Mouse (Mus musculus) embryonic facial prominence, embryonic 14.5 days (tissue): ENCODE results near the gene Dgkd. TPM values are rescaled to one million over a fixed set of nuclear protein-coding genes. Genes with fewer than 3 reads are reported as not detected.

ENCODE experiments used
- ATAC-seq: fragments of 200-750 bp; cut with Nextera tagmentation; 2 replicates; pipeline ENCODE4 v1.8.0; 2017; ENCODE audit warnings: low read depth, moderate number of reproducible peaks, moderate TSS enrichment
- DNase-seq: peaks from one replicate; pipeline ENCODE4 v3.0.0-alpha.2; 2015; ENCODE audit warnings: low spot score
- H3K27ac ChIP-seq: fragments of 300-500 bp; sonication (generic); replicated peaks from 2 replicates; pipeline ENCODE4 v1.5.1; 2014; ENCODE audit warnings: low read depth, mild to moderate bottlenecking, low read length, moderate library complexity
- H3K27me3 ChIP-seq: fragments of 300-500 bp; sonication (generic); replicated peaks from 2 replicates; pipeline ENCODE4 v1.6.1; 2014; ENCODE audit warnings: low read length; ENCODE audit not compliant: control insufficient read depth, insufficient read depth
- H3K36me3 ChIP-seq: fragments of 300-500 bp; sonication (generic); 2 replicates; pipeline ENCODE4 v1.6.1; 2014; ENCODE audit warnings: low read length, mixed read lengths; ENCODE audit not compliant: control insufficient read depth, insufficient read depth
- H3K4me1 ChIP-seq: fragments of 300-500 bp; sonication (generic); 2 replicates; pipeline ENCODE4 v1.6.1; 2014; ENCODE audit warnings: antibody characterized with exemption, low read length; ENCODE audit not compliant: control insufficient read depth, insufficient read depth
- H3K4me2 ChIP-seq: fragments of 300-500 bp; sonication (generic); 2 replicates; pipeline ENCODE4 v1.6.1; 2014; ENCODE audit warnings: low read depth, mild to moderate bottlenecking, low read length, moderate library complexity, mixed read lengths
- H3K4me3 ChIP-seq: fragments of 300-500 bp; sonication (generic); 2 replicates; pipeline ENCODE4 v1.5.1; 2014; ENCODE audit warnings: low read depth, mild to moderate bottlenecking, low read length
- H3K9ac ChIP-seq: fragments of 300-500 bp; sonication (generic); 2 replicates; pipeline ENCODE4 v1.6.1; 2014; ENCODE audit warnings: low read depth, mild to moderate bottlenecking, low read length, moderate library complexity, mixed read lengths
- H3K9me3 ChIP-seq: fragments of 300-500 bp; sonication (generic); 2 replicates; pipeline ENCODE4 v1.6.1; 2016; ENCODE audit warnings: low read length; ENCODE audit not compliant: control insufficient read depth
- WGBS: fragments of 180-500 bp; shearing (Covaris S2); extraction: QIAGEN DNeasy Blood & Tissue Kit; methylation state at CpG from one replicate; pipeline ENCODE4 v1.1.7; 2014; 5-methylcytosine and 5-hydroxymethylcytosine counted together
- polyA plus RNA-seq: library from polyadenylated mRNA; unstranded; fragments of >200 nt; fragmentation: Nextera tagmentation; extraction: Ambion mirVana; gene quantifications from 2 replicates; pipeline ENCODE4 v1.2.1, GENCODE M21; 2014

The Dgkd gene
- polyA plus RNA-seq, 1 experiment from 2014 or later = 31.7 TPM

GRCm38 (mm10) chr1:87840411-87841208 is 12.5 kb upstream of the Dgkd start:
- ATAC-seq = no peak
- no peak overlapping the region for H3K4me3 ChIP-seq
- H3K4me2 ChIP-seq = no peak overlapping the region
- no peak overlapping the region for H3K9ac ChIP-seq
- H3K36me3 ChIP-seq = no peaks in the 10 kb centered on the region
- no peaks in the 10 kb centered on the region for H3K27me3 ChIP-seq
- no peaks in the 10 kb centered on the region for H3K4me1 ChIP-seq
- WGBS = 60% methylated on average over 11 of the region's 11 CpGs
- 0 out of 2 replicates have a peak overlapping the region, but pooled peaks have one; percentile 4 for H3K27ac ChIP-seq
- DNase-seq = peak; percentile 57
- no peaks in the 10 kb centered on the region for H3K9me3 ChIP-seq

GRCm38 (mm10) chr1:87846801-87847474 is 6.1 kb upstream of the Dgkd start:
- ATAC-seq = peak; percentile 73
- 25% methylated on average over 2 of the region's 2 CpGs for WGBS
- peak overlapping the region; percentile 65 for H3K27ac ChIP-seq

GRCm38 (mm10) chr1:87847475-87848168 is 5.5 kb upstream of the Dgkd start:
- Histone ChIP-seq H3K27me3 (no peaks in the 10 kb centered on the region), H3K9ac (no peak overlapping the region), H3K36me3 (no peaks in the 10 kb centered on the region), H3K27ac (no peak overlapping the region), H3K9me3 (no peaks in the 10 kb centered on the region), H3K4me1 (no peaks in the 10 kb centered on the region), H3K4me3 (no peak overlapping the region), H3K4me2 (no peak overlapping the region)
- no peak for ATAC-seq
- no peak for DNase-seq
- 29% methylated on average over 4 of the region's 4 CpGs for WGBS

More at GRCm38 (mm10) chr1:87846801-87847474, 6.1 kb upstream of the Dgkd start:
- Histone ChIP-seq H3K27me3 (no peaks in the 10 kb centered on the region), H3K36me3 (no peaks in the 10 kb centered on the region), H3K4me2 (no peak overlapping the region), H3K4me1 (no peaks in the 10 kb centered on the region), H3K9ac (0 out of 2 replicates have a peak overlapping the region, but pooled peaks have one; percentile 2), H3K9me3 (no peaks in the 10 kb centered on the region), H3K4me3 (no peak overlapping the region)
- DNase-seq = peak; percentile 69

- 56% methylated on average over 11 of the region's 11 CpGs for WGBS
- Histone ChIP-seq H3K9me3 (no peaks in the 10 kb centered on the region), H3K27me3 (no peaks in the 10 kb centered on the region), H3K9ac (no peak overlapping the region), H3K36me3 (no peaks in the 10 kb centered on the region), H3K4me1 (no peaks in the 10 kb centered on the region), H3K4me3 (no peak overlapping the region), H3K27ac (no peak overlapping the region), H3K4me2 (no peak overlapping the region)
- DNase-seq (peak; percentile 69), ATAC-seq (no peak)
Measured at GRCm38 (mm10) chr1:87848237-87848996, 4.7 kb upstream of the Dgkd start.

GRCm38 (mm10) chr1:87849278-87849677 is 3.8 kb upstream of the Dgkd start:
- ATAC-seq = no peak
- Histone ChIP-seq H3K9me3 (no peaks in the 10 kb centered on the region), H3K27me3 (no peaks in the 10 kb centered on the region), H3K4me2 (no peak overlapping the region), H3K4me1 (peaks cover 3% of the 10 kb centered on the region; the same call in 1 of the 2 replicates), H3K36me3 (no peaks in the 10 kb centered on the region), H3K4me3 (no peak overlapping the region), H3K27ac (no peak overlapping the region), H3K9ac (no peak overlapping the region)
- DNase-seq = no peak
- WGBS = 61% methylated on average over 5 of the region's 5 CpGs

GRCm38 (mm10) chr1:87851344-87851743 is 1.7 kb upstream of the Dgkd start:
- Histone ChIP-seq H3K4me2 (no peak overlapping the region), H3K27ac (no peak overlapping the region), H3K9ac (no peak overlapping the region), H3K9me3 (no peaks in the 10 kb centered on the region), H3K27me3 (no peaks in the 10 kb centered on the region), H3K4me1 (peaks cover 17% of the 10 kb centered on the region; the same call in 1 of the 2 replicates), H3K4me3 (no peak overlapping the region), H3K36me3 (no peaks in the 10 kb centered on the region)
- 76% methylated on average over 3 of the region's 3 CpGs for WGBS
- no peak for ATAC-seq
- DNase-seq = no peak

GRCm38 (mm10) chr1:87852081-87852790 is 851 bp upstream of the Dgkd start:
- no peaks in the 10 kb centered on the region for H3K27me3 ChIP-seq
- H3K4me1 ChIP-seq = peaks cover 17% of the 10 kb centered on the region; the same call in 1 of the 2 replicates
- WGBS = 48% methylated on average over 5 of the region's 5 CpGs
- peak overlapping the region; percentile 87 for H3K9ac ChIP-seq
- peak overlapping the region; percentile 78 for H3K4me2 ChIP-seq
- no peak overlapping the region; the same call in 1 of the 2 replicates for H3K27ac ChIP-seq
- H3K4me3 ChIP-seq = peak overlapping the region; percentile 82; the same call in 1 of the 2 replicates
- no peaks in the 10 kb centered on the region for H3K9me3 ChIP-seq
- ATAC-seq (no peak), DNase-seq (no peak)
- no peaks in the 10 kb centered on the region for H3K36me3 ChIP-seq
